In the genomic region with DNA sequence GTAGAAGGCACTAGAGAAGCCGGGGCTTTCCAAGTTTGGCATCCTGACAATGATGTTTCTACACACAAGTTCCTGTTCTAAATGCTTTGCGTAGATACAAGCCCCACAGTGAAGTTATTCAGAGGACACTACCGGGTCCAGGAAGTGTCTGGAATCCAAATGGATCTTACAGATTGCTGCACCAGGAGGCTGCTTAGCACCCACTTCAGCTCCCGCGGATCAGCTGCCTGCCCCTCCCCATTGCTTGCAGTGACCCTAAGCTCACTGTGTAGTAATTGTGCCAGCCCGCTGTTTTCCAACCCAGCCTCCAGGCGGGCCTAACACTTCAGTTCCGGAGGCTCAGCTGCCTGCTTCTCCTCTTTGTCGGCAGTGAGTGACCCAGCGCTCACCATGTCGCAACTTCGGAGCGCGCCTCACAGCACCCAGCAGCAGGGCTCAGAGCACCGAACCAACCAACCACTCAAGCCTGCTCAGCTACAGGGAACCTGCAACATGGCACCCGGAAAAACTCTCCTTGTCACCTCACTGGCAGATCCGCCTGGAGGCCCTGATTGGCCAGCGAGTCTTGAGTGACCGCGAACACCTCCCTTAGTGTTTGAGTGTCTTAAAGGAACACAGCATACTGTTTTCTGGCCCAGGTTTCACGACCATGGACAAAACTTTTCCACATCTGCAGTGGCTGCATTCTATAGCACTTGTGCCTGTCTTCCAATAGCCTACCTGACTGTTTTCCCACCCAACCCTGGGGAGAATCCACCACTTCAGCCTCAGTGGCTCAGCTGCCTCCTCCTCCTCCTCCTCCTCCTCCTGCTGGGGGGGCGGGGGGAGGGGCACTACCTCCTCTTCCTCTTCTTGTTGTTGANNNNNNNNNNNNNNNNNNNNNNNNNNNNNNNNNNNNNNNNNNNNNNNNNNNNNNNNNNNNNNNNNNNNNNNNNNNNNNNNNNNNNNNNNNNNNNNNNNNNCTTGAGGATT, we compare ENCODE assay signal across 8 mouse cellular contexts. TPM values are rescaled to one million over a fixed set of nuclear protein-coding genes. Genes with fewer than 3 reads are reported as not detected.
DNase-seq lines count a peak whose midpoint lies in the region; ATAC-seq lines count a peak whose summit lies in the region.

Gene 2010315B03Rik (minus strand): TSS at position 526 of the 972 bp plus-strand sequence.

- whole genome bisulfite sequencing in hindbrain, embryonic 16.5 days, result 2% methylated on average over 21 of the region's 22 CpGs
- 0% methylated on average over 21 of the region's 22 CpGs for WGBS in macrophage (ENCODE audit: missing documents)

- H3K9ac ChIP-seq in hindbrain, embryonic 16.5 days (ENCODE audit: low read depth, low read length), result peak within 1 kb of the TSS; percentile 87

- H3K36me3 ChIP-seq in hindbrain, embryonic 16.5 days (ENCODE audit: control insufficient read depth, insufficient read depth, low read length), result no peaks in the 10 kb centered on the region; the same call in 1 of the 2 replicates
- H3K36me3 ChIP-seq in macrophage (ENCODE audit: inconsistent target), result no peaks in the 10 kb centered on the region

- peak within 1 kb of the TSS; percentile 88 for H3K27ac ChIP-seq in hindbrain, embryonic 16.5 days (ENCODE audit: low read depth, low read length)
- H3K27ac ChIP-seq in macrophage, result peak within 1 kb of the TSS; percentile 91

- peak; percentile 34 for DNase-seq in WW6 (ENCODE audit: low read depth, low spot score)
- peak; percentile 50 to 73 for DNase-seq in cerebellum, postnatal 4 days (ENCODE audit: low spot score in 2 of 2)
- DNase-seq in gastrocnemius, adult 18-20 months (ENCODE audit: low spot score), result peak; percentile 84
- peak; percentile 85 to 90 for DNase-seq in left cerebral cortex, adult 18-20 months (ENCODE audit: low spot score in 2 of 2)
- peak; percentile 94 for DNase-seq in right cerebral cortex, adult 18-20 months
- DNase-seq in urinary bladder, postnatal 10 days (ENCODE audit: low spot score), result peak; percentile 30

- peak; percentile 100 for ATAC-seq in hindbrain, embryonic 16.5 days

- peak within 1 kb of the TSS; percentile 61 for H3K4me3 ChIP-seq in hindbrain, embryonic 16.5 days (ENCODE audit: low read length)
- peak within 1 kb of the TSS; percentile 87 for H3K4me3 ChIP-seq in macrophage (ENCODE audit: inconsistent target)

- H3K9me3 ChIP-seq in hindbrain, embryonic 16.5 days (ENCODE audit: control insufficient read depth, low read length), result 0 out of 2 replicates have a peak, but pooled peaks cover 4% of the 10 kb centered on the region

- H3K4me2 ChIP-seq in hindbrain, embryonic 16.5 days (ENCODE audit: low read length), result peak within 1 kb of the TSS; percentile 66

- H3K27me3 ChIP-seq in hindbrain, embryonic 16.5 days (replicated peaks; ENCODE audit: control insufficient read depth, insufficient read depth, low read length), result no peaks in the 10 kb centered on the region

- H3K79me2 ChIP-seq in macrophage (ENCODE audit: inconsistent target), result peaks cover 44% of the 10 kb centered on the region

- H3K4me1 ChIP-seq in hindbrain, embryonic 16.5 days (ENCODE audit: control insufficient read depth, insufficient read depth, low read depth, low read length), result peaks cover 6% of the 10 kb centered on the region

RNA-seq across cellular contexts. Expression of gene 2010315B03Rik, which starts in this region (rescaled TPM):
- 10 to 100 TPM in 1 of 2 experiments, 1 to 10 TPM in 1; 8.1 to 12.4 TPM for total RNA-seq in gastrocnemius, adult 18-20 months (2021)
- 14.4 and 15.6 TPM in 2 replicates for polyA plus RNA-seq in hindbrain, embryonic 16.5 days (2015; fragmentation: Nextera tagmentation; extraction: Ambion mirVana)
- total RNA-seq in left cerebral cortex, adult 18-20 months (2021), result 10 to 100 TPM; 18.6 to 22.3 TPM
- 100 to 1,000 TPM in 6 of 26 experiments, 10 to 100 TPM in 20; 11.1 to 136 (median 72.8) TPM for total RNA-seq in macrophage (2018; cell fraction: chromatin; rRNA removed)
- 10 to 100 TPM in 22 of 26 experiments, 1 to 10 TPM in 4; 6.0 to 25.2 (median 18.8) TPM for total RNA-seq in macrophage (2018; cell fraction: cytosol; rRNA removed)
- 100 to 1,000 TPM in 2 of 26 experiments, 10 to 100 TPM in 23, 1 to 10 TPM in 1; 8.6 to 128 (median 41.1) TPM for total RNA-seq in macrophage (2018; cell fraction: nucleus; rRNA removed)
- polyA plus RNA-seq in macrophage (2018), result 15.8 to 21.4 TPM (median 17.1 TPM) in 3 replicates

Comparison
In these comparisons a context has a peak if more than half of its experiments do, and no peak if none do; other contexts are left out.
1. Peak in every context shown above with its lines: DNase-seq, ATAC-seq, H3K4me3 ChIP-seq and H3K27ac ChIP-seq.
2. DNase-seq: peak in every context shown above with its lines; median percentile 94 in right cerebral cortex, adult 18-20 months; 88 in left cerebral cortex, adult 18-20 months; 84 in gastrocnemius, adult 18-20 months; 62 in cerebellum, postnatal 4 days; 34 in WW6; 30 in urinary bladder, postnatal 10 days.